Mouse (Mus musculus) kidney, adult 2 months (tissue): ENCODE data around the gene Ahsa1. TPM values are rescaled to one million over a fixed set of nuclear protein-coding genes. Genes with fewer than 3 reads are reported as not detected.

ENCODE experiments used
- DNase-seq: peaks from one replicate; pipeline ENCODE4 v3.0.0; 2021
- H3K27ac ChIP-seq: fragments of 200-500 bp; 2 replicates; pipeline ENCODE4 v1.5.1; 2012; ENCODE audit warnings: low read depth, low read length, control low read depth, inconsistent platforms; ENCODE audit not compliant: insufficient read depth
- H3K27me3 ChIP-seq: fragments of 200-500 bp; replicated peaks from 2 replicates; pipeline ENCODE4 v1.6.1; 2012; ENCODE audit warnings: mild to moderate bottlenecking, moderate library complexity, low read length, inconsistent platforms; ENCODE audit not compliant: control insufficient read depth, insufficient read depth
- H3K36me3 ChIP-seq: fragments of 200-500 bp; 2 replicates; pipeline ENCODE4 v1.6.1; 2012; ENCODE audit warnings: mild to moderate bottlenecking, moderate library complexity, low read length, inconsistent platforms; ENCODE audit not compliant: control insufficient read depth, insufficient read depth
- H3K4me1 ChIP-seq: fragments of 200-500 bp; 2 replicates; pipeline ENCODE4 v1.6.1; 2011; ENCODE audit warnings: low read length; ENCODE audit not compliant: control insufficient read depth, insufficient read depth
- H3K4me3 ChIP-seq: fragments of 200-500 bp; 2 replicates; pipeline ENCODE4 v1.5.1; 2011; ENCODE audit warnings: mild to moderate bottlenecking, low read depth, low read length, control low read depth; ENCODE audit not compliant: insufficient read depth
- CTCF ChIP-seq: fragments of 200-500 bp; conservative IDR thresholded peaks from 2 replicates; pipeline ENCODE4 v1.5.1; 2011; ENCODE audit warnings: low read depth, mild to moderate bottlenecking, control low read depth, low read length, moderate library complexity, mixed read lengths; ENCODE audit not compliant: insufficient read depth, insufficient read length
- POLR2A ChIP-seq: fragments of 200-500 bp; IDR thresholded peaks from one replicate; pipeline ENCODE4 v1.6.1; 2011; ENCODE audit warnings: low read depth, low read length, control low read depth
- WGBS: fragments of 180-500 bp; shearing (Covaris S2); methylation state at CpG from one replicate; pipeline ENCODE4 v1.1.7; 2018; 5-methylcytosine and 5-hydroxymethylcytosine counted together
- polyA plus RNA-seq: library from polyadenylated mRNA; depleted of rRNA; stranded (reverse); fragments of >200 nt; gene quantifications from 2 replicates; pipeline ENCODE4 v1.2.3, GENCODE M21; 2012; rRNA removed

Ahsa1 gene
- polyA plus RNA-seq, 1 experiment, result 78.5 TPM

- Histone ChIP-seq H3K36me3 (no peaks in the 10 kb centered on the region), H3K4me1 (no peaks in the 10 kb centered on the region), H3K4me3 (no peak overlapping the region), H3K27me3 (no peaks in the 10 kb centered on the region), H3K27ac (no peak overlapping the region)
- DNase-seq, result no peak
- TF ChIP-seq POLR2A, result no peak
- WGBS, result 87% methylated on average over 1 of the region's 1 CpGs
These were observed 51.7 kb downstream of the Ahsa1 start for GRCm38 (mm10) chr12:87317951-87318350.

DNA sequence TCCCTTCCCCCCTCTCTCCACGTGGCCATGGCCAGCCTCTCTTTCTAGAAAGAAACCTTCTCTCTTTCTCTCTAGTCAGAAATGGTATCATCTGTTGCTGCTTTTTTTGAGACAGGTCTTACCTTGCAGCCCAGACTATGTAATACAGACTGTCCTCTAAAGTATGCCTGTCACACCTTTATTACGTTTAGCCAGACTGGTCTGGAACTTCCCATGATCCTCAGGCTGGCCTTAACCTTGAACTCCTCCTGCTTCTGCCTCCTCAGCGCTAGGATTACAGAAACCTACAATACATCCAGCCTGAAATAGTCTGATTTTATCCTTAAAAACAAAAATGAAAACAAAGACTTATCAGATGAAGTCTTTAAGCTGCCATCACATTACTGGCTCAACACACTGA, 53.0 kb downstream of the Ahsa1 start:
- Histone ChIP-seq H3K4me3 (no peak overlapping the region), H3K36me3 (0 out of 2 replicates have a peak, but pooled peaks cover under 1% of the 10 kb centered on the region), H3K27ac (no peak overlapping the region), H3K4me1 (no peaks in the 10 kb centered on the region), H3K27me3 (no peaks in the 10 kb centered on the region)
- 73% methylated on average over 3 of the region's 3 CpGs for WGBS
- TF ChIP-seq POLR2A (no peak), CTCF (no peak)
- no peak for DNase-seq

Other genes with a start within 250 kb of the Ahsa1 start
- gene Tmem63c, start 245.1 kb upstream of the Ahsa1 start, polyA plus RNA-seq, result 0.10 and 0.19 TPM in 2 replicates
- 1.4 and 1.7 TPM in 2 replicates for gene Ngb, start 163.9 kb upstream of the Ahsa1 start, polyA plus RNA-seq
- 427 and 440 TPM in 2 replicates for gene Gstz1, start 119.3 kb upstream of the Ahsa1 start, polyA plus RNA-seq
- 15.9 and 20.9 TPM in 2 replicates for gene Pomt2, start 118.5 kb upstream of the Ahsa1 start, polyA plus RNA-seq
- 0.12 TPM in 1 of 2 replicates, not detected in the other for gene Samd15, start 66.8 kb upstream of the Ahsa1 start, polyA plus RNA-seq
- 6.7 and 7.1 TPM in 2 replicates for gene Tmed8, start 66.0 kb upstream of the Ahsa1 start, polyA plus RNA-seq
- gene Noxred1, start 27.7 kb upstream of the Ahsa1 start, polyA plus RNA-seq, result 0.88 and 0.95 TPM in 2 replicates
- gene Vipas39, start 223 bp upstream of the Ahsa1 start, polyA plus RNA-seq, result 47.4 and 50.0 TPM in 2 replicates
- 0.06 TPM in 1 of 2 replicates, not detected in the other for gene Ism2, start 33.2 kb downstream of the Ahsa1 start, polyA plus RNA-seq
- 24.8 and 35.0 TPM in 2 replicates for gene Sptlc2, start 121.9 kb downstream of the Ahsa1 start, polyA plus RNA-seq
- 27.7 and 40.0 TPM in 2 replicates for gene Slirp, start 177.4 kb downstream of the Ahsa1 start, polyA plus RNA-seq
- 9.2 and 10.4 TPM in 2 replicates for gene Alkbh1, start 177.5 kb downstream of the Ahsa1 start, polyA plus RNA-seq
- gene Snw1, start 205.8 kb downstream of the Ahsa1 start, polyA plus RNA-seq, result 10.5 and 13.6 TPM in 2 replicates
- gene Gm5788, start 228.2 kb downstream of the Ahsa1 start, polyA plus RNA-seq, result not detected in 2 replicates
- gene Gm8300, start 247.8 kb downstream of the Ahsa1 start, polyA plus RNA-seq, result not detected in 2 replicates